16 mouse cellular contexts compared by ENCODE assay signal in genomic region chr2:5358049-5358448, GRCm38 (mm10).
"Had no signal": no experiment of that assay in that cellular context is flagged by ENCODE, and none has a peak within 500 bp of the region (broad histone marks: within the 10 kb centered on the region; RNA-seq: fewer than 3 reads in every experiment).

No protein-coding gene starts in this region.

- H3K27ac ChIP-seq: lung, embryonic 15.5 days; macrophage; midbrain, embryonic 13.5 days; midbrain, embryonic 15.5 days; neural tube, embryonic 12.5 days; stomach, embryonic 15.5 days; stomach, postnatal 0 days had no signal

- DNase-seq: liver, postnatal 0 days; lung, adult 2 months; lung, postnatal 14 days; lung, postnatal 36 days; right cerebral cortex, postnatal 14 days; thymus, adult 18-20 months; thymus, postnatal 14 days; thymus, postnatal 36 days had no signal

- H3K4me3 ChIP-seq: lung, embryonic 15.5 days; megakaryocyte, embryonic 14.5 days; midbrain, embryonic 13.5 days; midbrain, embryonic 15.5 days; neural tube, embryonic 12.5 days; stomach, embryonic 15.5 days had no signal
